Mouse (Mus musculus): Measurements from ENCODE around the gene Atoh7. TPM values are rescaled to one million over a fixed set of nuclear protein-coding genes. Genes with fewer than 3 reads are reported as not detected.

Gene Atoh7
- total RNA-seq, 1 experiment, result not detected

GRCm38 (mm10) chr10:63061266-63061665 lies 38.2 kb upstream of the Atoh7 start:
- in situ Hi-C loops (cut with MboI; ENCODE audit: low sequenced_read_pairs in 2 of 2, unreplicated experiment in 2 of 2), result no loop called here
- TF ChIP-seq HCFC1 (IDR thresholded peaks at IDR 0.05; ENCODE audit: borderline replicate concordance, insufficient read depth, low read length) (no peak), CHD2 (IDR thresholded peaks at IDR 0.05; ENCODE audit: low read depth, low read length) (no peak), ZC3H11A (IDR thresholded peaks at IDR 0.05; ENCODE audit: borderline replicate concordance, low read depth, low read length) (no peak), ZNF384 (IDR thresholded peaks at IDR 0.05; ENCODE audit: low read depth, low read length) (no peak), MAFK (IDR thresholded peaks at IDR 0.05; ENCODE audit: insufficient read depth, low read depth, low read length) (no peak)
- Histone ChIP-seq H3K9me3 (ENCODE audit: control insufficient read depth, insufficient read depth, low read depth, low read length) (no peaks in the 10 kb centered on the region), H3K4me3 (ENCODE audit: insufficient read depth in 1 of 2, low read depth in 1 of 2, low read length in 2 of 2, poor library complexity in 1 of 2, severe bottlenecking in 1 of 2) (peak overlapping the region; percentile 28 to 33; a peak in 3 of 4 replicates), H3K9ac (ENCODE audit: insufficient read depth, low read depth, low read length, poor library complexity, severe bottlenecking) (peak overlapping the region; percentile 27; the same call in 1 of the 2 replicates), H3K4me1 (ENCODE audit: control insufficient read depth in 2 of 2, insufficient read depth in 2 of 2, low read length in 2 of 2, poor library complexity in 1 of 2) (peaks cover 0 to 10% of the 10 kb centered on the region in 2 experiments; a peak in 2 of 4 replicates), H3K27ac (ENCODE audit: insufficient read depth, low read depth, low read length, poor library complexity, severe bottlenecking) (no peak overlapping the region), H3K36me3 (ENCODE audit: control insufficient read depth, insufficient read depth, low read length, poor library complexity, severe bottlenecking) (no peaks in the 10 kb centered on the region)
- no peak for DNase-seq (ENCODE audit: low read depth, low spot score)

GRCm38 (mm10) chr10:63062696-63063095 lies 36.8 kb upstream of the Atoh7 start:
- Histone ChIP-seq H3K4me1 (ENCODE audit: control insufficient read depth in 2 of 2, insufficient read depth in 2 of 2, low read length in 2 of 2, poor library complexity in 1 of 2) (peaks cover 0 to under 1% of the 10 kb centered on the region in 2 experiments; a peak in 1 of 4 replicates), H3K27ac (ENCODE audit: insufficient read depth, low read depth, low read length, poor library complexity, severe bottlenecking) (no peak overlapping the region), H3K9ac (ENCODE audit: insufficient read depth, low read depth, low read length, poor library complexity, severe bottlenecking) (no peak overlapping the region), H3K36me3 (ENCODE audit: control insufficient read depth, insufficient read depth, low read length, poor library complexity, severe bottlenecking) (no peaks in the 10 kb centered on the region), H3K9me3 (ENCODE audit: control insufficient read depth, insufficient read depth, low read depth, low read length) (no peaks in the 10 kb centered on the region), H3K4me3 (ENCODE audit: insufficient read depth in 1 of 2, low read depth in 1 of 2, low read length in 2 of 2, poor library complexity in 1 of 2, severe bottlenecking in 1 of 2) (no peak overlapping the region)
- in situ Hi-C loops (cut with MboI; ENCODE audit: low sequenced_read_pairs in 2 of 2, unreplicated experiment in 2 of 2), result no loop called here
- no peak for DNase-seq (ENCODE audit: low read depth, low spot score)
- no peak for TF ChIP-seq ZC3H11A (IDR thresholded peaks at IDR 0.05; ENCODE audit: borderline replicate concordance, low read depth, low read length)
- no peak for TF ChIP-seq MAFK (IDR thresholded peaks at IDR 0.05; ENCODE audit: insufficient read depth, low read depth, low read length)
- TF ChIP-seq HCFC1 (IDR thresholded peaks at IDR 0.05; ENCODE audit: borderline replicate concordance, insufficient read depth, low read length), result no peak
- TF ChIP-seq CHD2 (IDR thresholded peaks at IDR 0.05; ENCODE audit: low read depth, low read length), result no peak
- no peak for TF ChIP-seq ZNF384 (IDR thresholded peaks at IDR 0.05; ENCODE audit: low read depth, low read length)

- no peak for DNase-seq (ENCODE audit: low read depth, low spot score)
- Histone ChIP-seq H3K9me3 (ENCODE audit: control insufficient read depth, insufficient read depth, low read depth, low read length) (no peaks in the 10 kb centered on the region), H3K4me1 (ENCODE audit: control insufficient read depth in 2 of 2, insufficient read depth in 2 of 2, low read length in 2 of 2, poor library complexity in 1 of 2) (no peaks in the 10 kb centered on the region), H3K27ac (ENCODE audit: insufficient read depth, low read depth, low read length, poor library complexity, severe bottlenecking) (no peak overlapping the region), H3K4me3 (ENCODE audit: insufficient read depth in 1 of 2, low read depth in 1 of 2, low read length in 2 of 2, poor library complexity in 1 of 2, severe bottlenecking in 1 of 2) (no peak overlapping the region), H3K9ac (ENCODE audit: insufficient read depth, low read depth, low read length, poor library complexity, severe bottlenecking) (no peak overlapping the region), H3K36me3 (ENCODE audit: control insufficient read depth, insufficient read depth, low read length, poor library complexity, severe bottlenecking) (no peaks in the 10 kb centered on the region)
- TF ChIP-seq ZNF384 (IDR thresholded peaks at IDR 0.05; ENCODE audit: low read depth, low read length) (no peak), HCFC1 (IDR thresholded peaks at IDR 0.05; ENCODE audit: borderline replicate concordance, insufficient read depth, low read length) (no peak), CHD2 (IDR thresholded peaks at IDR 0.05; ENCODE audit: low read depth, low read length) (no peak), ZC3H11A (IDR thresholded peaks at IDR 0.05; ENCODE audit: borderline replicate concordance, low read depth, low read length) (no peak), MAFK (IDR thresholded peaks at IDR 0.05; ENCODE audit: insufficient read depth, low read depth, low read length) (no peak)
- in situ Hi-C loops (cut with MboI; ENCODE audit: low sequenced_read_pairs in 2 of 2, unreplicated experiment in 2 of 2), result no loop called here
These were observed 36.1 kb upstream of the Atoh7 start for GRCm38 (mm10) chr10:63063365-63063764.

DNA sequence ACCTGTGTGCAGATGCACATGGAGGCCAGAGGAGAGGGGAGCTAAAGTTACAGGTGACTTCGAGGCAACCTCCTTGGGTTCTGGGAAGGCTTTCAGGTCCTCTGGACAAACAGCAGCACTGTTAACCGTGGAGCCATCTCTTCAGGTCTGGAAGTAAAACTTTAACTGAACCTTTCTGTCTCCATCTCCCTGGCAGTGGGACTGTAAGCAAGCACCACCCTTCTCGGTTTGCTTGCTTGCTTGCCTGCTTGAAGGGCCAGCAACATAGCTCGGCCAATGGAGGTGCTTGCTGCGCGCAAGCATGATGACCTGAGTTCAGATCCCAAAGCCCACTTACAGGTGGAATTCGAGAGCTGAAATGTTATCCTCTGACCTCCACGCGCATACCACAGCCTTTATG lies 34.9 kb upstream of the Atoh7 start:
- no peak for DNase-seq (ENCODE audit: low read depth, low spot score)

More for the DNA sequence above, 34.9 kb upstream of the Atoh7 start:
- Histone ChIP-seq H3K4me3 (ENCODE audit: insufficient read depth in 1 of 2, low read depth in 1 of 2, low read length in 2 of 2, poor library complexity in 1 of 2, severe bottlenecking in 1 of 2) (no peak overlapping the region), H3K4me1 (ENCODE audit: control insufficient read depth in 2 of 2, insufficient read depth in 2 of 2, low read length in 2 of 2, poor library complexity in 1 of 2) (no peaks in the 10 kb centered on the region), H3K9me3 (ENCODE audit: control insufficient read depth, insufficient read depth, low read depth, low read length) (no peaks in the 10 kb centered on the region), H3K27ac (ENCODE audit: insufficient read depth, low read depth, low read length, poor library complexity, severe bottlenecking) (no peak overlapping the region), H3K9ac (ENCODE audit: insufficient read depth, low read depth, low read length, poor library complexity, severe bottlenecking) (no peak overlapping the region), H3K36me3 (ENCODE audit: control insufficient read depth, insufficient read depth, low read length, poor library complexity, severe bottlenecking) (no peaks in the 10 kb centered on the region)
- no peak for TF ChIP-seq MAFK (IDR thresholded peaks at IDR 0.05; ENCODE audit: insufficient read depth, low read depth, low read length)
- no peak for TF ChIP-seq CHD2 (IDR thresholded peaks at IDR 0.05; ENCODE audit: low read depth, low read length)
- TF ChIP-seq HCFC1 (IDR thresholded peaks at IDR 0.05; ENCODE audit: borderline replicate concordance, insufficient read depth, low read length), result no peak
- TF ChIP-seq ZC3H11A (IDR thresholded peaks at IDR 0.05; ENCODE audit: borderline replicate concordance, low read depth, low read length), result no peak
- no peak for TF ChIP-seq ZNF384 (IDR thresholded peaks at IDR 0.05; ENCODE audit: low read depth, low read length)
- in situ Hi-C loops (cut with MboI; ENCODE audit: low sequenced_read_pairs in 2 of 2, unreplicated experiment in 2 of 2), result no loop called here

All from ES-E14 (cell line).